Mouse (Mus musculus): Measurements from ENCODE around the gene Bglap3.

DNA sequence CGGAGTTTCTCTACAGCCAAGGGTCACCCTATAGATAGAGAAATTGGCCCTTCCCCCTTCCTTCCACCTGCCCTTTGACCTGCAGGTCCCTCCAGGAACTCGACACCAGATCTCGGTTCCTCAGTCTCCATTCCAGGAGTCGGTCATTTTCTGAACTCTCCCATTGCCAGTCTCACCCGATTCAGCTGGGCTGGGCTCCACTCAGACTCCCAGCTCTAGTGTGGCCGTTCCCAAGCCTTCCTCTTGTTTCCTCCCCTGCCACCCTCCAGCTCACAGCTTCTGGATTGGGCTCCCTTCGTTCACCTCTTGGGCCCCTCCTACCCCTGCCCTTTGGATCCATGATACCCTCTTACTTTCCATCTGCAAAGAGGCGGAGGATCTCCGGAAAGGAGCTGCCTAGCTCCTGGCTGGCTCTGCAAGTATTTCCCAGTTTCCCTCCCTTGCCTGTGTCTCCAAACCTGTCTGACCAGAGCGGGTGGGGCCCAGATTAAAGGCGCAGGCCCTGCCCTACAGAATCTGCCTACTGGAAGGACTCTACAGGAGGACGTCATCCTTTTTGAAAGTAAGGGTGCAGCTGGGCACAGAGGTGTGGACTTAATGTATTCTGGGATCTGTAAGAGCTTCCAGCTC lies 38.4 kb downstream of the Bglap3 start:
- TF ChIP-seq TAL1 (IDR thresholded peaks at IDR 0.05; ENCODE audit: low read length) (no peak), GATA1 (IDR thresholded peaks at IDR 0.05; ENCODE audit: low read length) (no peak)
